Mouse (Mus musculus) heart, embryonic 10.5 days (tissue): ENCODE measurements at regions not wholly inside any gene's neighbourhood (a gene's known extent, or its start where the extent isn't known, plus 50 kb on each side); places are given as distances from the start of the nearest gene placed in this dataset.

Experiments
- DNase-seq: peaks from one replicate; pipeline ENCODE4 v3.0.0-alpha.2; 2017; ENCODE audit warnings: low spot score
- H3K27ac ChIP-seq: fragments of 300-500 bp; sonication (generic); 2 replicates; pipeline ENCODE4 v1.5.1; 2016; ENCODE audit warnings: mild to moderate bottlenecking
- H3K27me3 ChIP-seq: fragments of 300-500 bp; sonication (generic); 2 replicates; pipeline ENCODE4 v1.6.1; 2016; ENCODE audit warnings: mild to moderate bottlenecking; ENCODE audit not compliant: poor library complexity, insufficient read depth, severe bottlenecking
- H3K36me3 ChIP-seq: fragments of 300-500 bp; sonication (generic); 2 replicates; pipeline ENCODE4 v1.6.1; 2016; ENCODE audit warnings: mild to moderate bottlenecking, moderate library complexity
- H3K4me1 ChIP-seq: fragments of 300-500 bp; sonication (generic); 2 replicates; pipeline ENCODE4 v1.6.1; 2016; ENCODE audit warnings: mild to moderate bottlenecking
- H3K4me3 ChIP-seq: fragments of 300-500 bp; sonication (generic); 2 replicates; pipeline ENCODE4 v1.5.1; 2016; ENCODE audit warnings: mild to moderate bottlenecking, moderate library complexity
- H3K9me3 ChIP-seq: fragments of 300-500 bp; sonication (generic); 2 replicates; pipeline ENCODE4 v1.6.1; 2016; ENCODE audit warnings: mild to moderate bottlenecking, moderate library complexity
- WGBS: fragments of 180-500 bp; shearing (Covaris S2); methylation state at CpG from one replicate; pipeline ENCODE4 v1.1.7; 2016; 5-methylcytosine and 5-hydroxymethylcytosine counted together

DNA sequence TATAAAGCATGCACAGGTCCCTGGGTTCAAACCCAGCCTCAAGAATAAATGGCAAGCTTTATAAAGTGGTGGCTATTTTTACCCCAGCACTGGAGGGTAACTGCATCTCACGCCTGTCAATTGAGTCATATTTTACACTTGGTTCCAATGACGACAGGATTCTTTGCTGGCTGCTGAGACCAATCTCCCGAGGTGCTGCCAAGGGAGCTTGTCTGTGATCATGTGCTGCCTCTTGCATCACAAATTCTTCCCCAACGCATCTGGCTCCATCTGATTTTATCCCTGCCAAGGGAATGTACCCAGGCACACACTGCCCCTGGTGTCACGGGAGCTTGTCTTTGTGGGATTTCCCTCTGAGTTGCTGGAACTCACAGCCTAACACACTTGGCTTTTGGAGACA lies 486.8 kb downstream of the Zfp704 start:
- no peaks in the 10 kb centered on the region for H3K27me3 ChIP-seq
- no peak overlapping the region for H3K4me3 ChIP-seq
- peaks cover 6% of the 10 kb centered on the region; the same call in 1 of the 2 replicates for H3K4me1 ChIP-seq
- H3K36me3 ChIP-seq = no peaks in the 10 kb centered on the region
- DNase-seq = no peak
- WGBS = 43% methylated on average over 5 of the region's 5 CpGs
- peak overlapping the region; percentile 24; the same call in 1 of the 2 replicates for H3K27ac ChIP-seq
- no peaks in the 10 kb centered on the region for H3K9me3 ChIP-seq

DNA sequence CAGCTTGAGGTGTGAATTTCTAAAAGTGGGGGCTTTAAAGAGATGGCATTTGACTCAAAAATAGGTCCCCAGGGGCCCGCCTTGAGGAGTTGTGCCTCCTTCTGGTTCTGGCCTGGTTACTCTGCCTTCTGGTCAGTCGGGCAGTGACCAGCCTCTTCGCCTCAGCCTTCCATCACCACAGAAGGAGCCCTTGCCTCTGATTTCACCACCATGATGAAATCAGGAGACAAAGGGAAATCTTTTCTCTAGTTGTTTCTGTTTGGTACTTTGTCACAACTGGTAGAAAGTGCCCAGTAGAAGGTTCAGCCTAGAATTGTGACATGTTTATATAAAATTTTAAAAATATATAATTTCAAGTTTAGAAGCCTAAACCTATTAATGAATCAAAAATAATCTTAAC lies 492.0 kb downstream of the Zfp704 start:
- Histone ChIP-seq H3K27ac (no peak overlapping the region), H3K27me3 (no peaks in the 10 kb centered on the region), H3K4me3 (no peak overlapping the region), H3K9me3 (no peaks in the 10 kb centered on the region), H3K36me3 (no peaks in the 10 kb centered on the region), H3K4me1 (peaks cover 4% of the 10 kb centered on the region; the same call in 1 of the 2 replicates)
- WGBS = 85% methylated on average over 3 of the region's 3 CpGs
- no peak for DNase-seq

GRCm38 (mm10) chr3:9113410-9113809 lies 496.5 kb downstream of the Zfp704 start:
- peaks cover 17% of the 10 kb centered on the region; the same call in 1 of the 2 replicates for H3K4me1 ChIP-seq
- no peak overlapping the region for H3K27ac ChIP-seq
- no peak for DNase-seq
- no peaks in the 10 kb centered on the region for H3K36me3 ChIP-seq
- H3K9me3 ChIP-seq = no peaks in the 10 kb centered on the region
- H3K27me3 ChIP-seq = no peaks in the 10 kb centered on the region
- no peak overlapping the region for H3K4me3 ChIP-seq
- WGBS = 66% methylated on average over 5 of the region's 5 CpGs

DNA sequence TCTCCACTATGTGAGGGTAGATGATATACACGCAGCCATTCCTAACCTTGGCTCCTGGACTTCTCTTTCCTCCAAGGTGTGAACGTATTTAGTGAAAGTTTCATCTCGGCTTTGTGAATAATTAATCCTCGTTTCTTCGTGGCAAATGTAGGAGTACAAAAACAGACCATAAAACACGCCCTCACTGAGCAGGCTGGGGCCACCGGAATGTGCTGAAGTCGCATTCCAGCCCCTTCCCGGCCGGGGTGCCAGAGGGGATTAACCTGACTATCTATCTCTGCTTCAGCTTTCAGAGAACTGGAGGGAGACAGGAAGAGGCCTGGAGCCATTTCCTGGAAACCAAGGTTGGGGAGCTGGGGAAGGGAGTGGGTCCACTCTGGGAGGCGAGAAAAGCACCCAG lies 499.1 kb downstream of the Zfp704 start:
- H3K27me3 ChIP-seq = no peaks in the 10 kb centered on the region
- no peak overlapping the region for H3K4me3 ChIP-seq
- no peaks in the 10 kb centered on the region for H3K36me3 ChIP-seq
- H3K27ac ChIP-seq = peak overlapping the region; percentile 65
- DNase-seq = no peak
- no peaks in the 10 kb centered on the region for H3K9me3 ChIP-seq
- WGBS = 23% methylated on average over 11 of the region's 11 CpGs
- peaks cover 21% of the 10 kb centered on the region for H3K4me1 ChIP-seq

DNA sequence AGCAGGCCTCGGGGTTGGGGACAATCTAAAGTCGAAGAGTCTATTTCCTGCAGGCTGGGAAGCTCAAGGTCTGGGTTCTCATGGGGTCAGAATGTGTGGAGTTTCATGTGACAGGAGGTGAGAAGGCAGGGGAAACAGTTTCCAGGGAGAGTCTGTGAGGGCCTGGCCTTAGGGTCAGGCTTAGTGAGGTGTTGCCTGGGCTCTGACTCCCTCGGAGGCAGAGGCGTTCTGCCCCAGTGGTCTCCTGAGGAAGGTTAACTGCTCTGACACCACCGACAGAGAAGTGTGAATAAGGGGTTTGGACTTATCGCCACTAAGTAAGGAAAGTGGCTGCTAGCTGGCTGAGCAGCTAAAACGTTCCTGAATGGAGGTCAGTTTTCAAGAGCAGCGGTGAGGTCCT lies 499.9 kb downstream of the Zfp704 start:
- WGBS = 31% methylated on average over 8 of the region's 8 CpGs
- Histone ChIP-seq H3K4me3 (no peak overlapping the region), H3K36me3 (no peaks in the 10 kb centered on the region), H3K27me3 (no peaks in the 10 kb centered on the region), H3K9me3 (no peaks in the 10 kb centered on the region), H3K4me1 (peaks cover 28% of the 10 kb centered on the region), H3K27ac (no peak overlapping the region)
- DNase-seq = no peak

DNA sequence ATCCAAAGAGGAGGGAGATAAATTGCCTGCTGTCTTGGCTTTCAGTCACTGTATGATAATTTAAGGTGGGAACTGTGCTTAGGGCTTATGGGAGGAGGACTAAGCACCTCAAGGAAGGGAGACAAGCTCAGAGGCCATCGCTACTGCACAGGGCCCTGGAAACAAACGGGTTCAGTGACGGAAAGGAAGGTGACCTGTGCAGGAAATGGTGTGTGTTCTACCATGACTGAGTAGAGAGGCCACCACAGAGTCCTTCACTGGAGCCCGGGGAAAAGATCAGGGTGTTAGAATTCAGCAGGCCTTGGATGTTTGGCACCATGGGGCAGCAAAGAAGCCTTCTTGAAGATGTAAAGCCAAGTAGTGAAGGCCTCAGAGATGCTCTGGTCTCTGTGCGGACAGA lies 500.4 kb downstream of the Zfp704 start:
- 80% methylated on average over 5 of the region's 5 CpGs for WGBS
- no peak overlapping the region for H3K4me3 ChIP-seq
- H3K9me3 ChIP-seq = no peaks in the 10 kb centered on the region
- no peaks in the 10 kb centered on the region for H3K36me3 ChIP-seq
- H3K27me3 ChIP-seq = no peaks in the 10 kb centered on the region
- no peak overlapping the region for H3K27ac ChIP-seq
- peaks cover 29% of the 10 kb centered on the region for H3K4me1 ChIP-seq
- DNase-seq = no peak

GRCm38 (mm10) chr3:9107766-9108410 lies 502.0 kb downstream of the Zfp704 start:
- 79% methylated on average over 15 of the region's 15 CpGs for WGBS
- no peaks in the 10 kb centered on the region for H3K36me3 ChIP-seq
- H3K4me1 ChIP-seq = peaks cover 26% of the 10 kb centered on the region
- no peaks in the 10 kb centered on the region for H3K27me3 ChIP-seq
- H3K9me3 ChIP-seq = no peaks in the 10 kb centered on the region
- no peak for DNase-seq
- H3K4me3 ChIP-seq = no peak overlapping the region
- no peak overlapping the region for H3K27ac ChIP-seq

DNA sequence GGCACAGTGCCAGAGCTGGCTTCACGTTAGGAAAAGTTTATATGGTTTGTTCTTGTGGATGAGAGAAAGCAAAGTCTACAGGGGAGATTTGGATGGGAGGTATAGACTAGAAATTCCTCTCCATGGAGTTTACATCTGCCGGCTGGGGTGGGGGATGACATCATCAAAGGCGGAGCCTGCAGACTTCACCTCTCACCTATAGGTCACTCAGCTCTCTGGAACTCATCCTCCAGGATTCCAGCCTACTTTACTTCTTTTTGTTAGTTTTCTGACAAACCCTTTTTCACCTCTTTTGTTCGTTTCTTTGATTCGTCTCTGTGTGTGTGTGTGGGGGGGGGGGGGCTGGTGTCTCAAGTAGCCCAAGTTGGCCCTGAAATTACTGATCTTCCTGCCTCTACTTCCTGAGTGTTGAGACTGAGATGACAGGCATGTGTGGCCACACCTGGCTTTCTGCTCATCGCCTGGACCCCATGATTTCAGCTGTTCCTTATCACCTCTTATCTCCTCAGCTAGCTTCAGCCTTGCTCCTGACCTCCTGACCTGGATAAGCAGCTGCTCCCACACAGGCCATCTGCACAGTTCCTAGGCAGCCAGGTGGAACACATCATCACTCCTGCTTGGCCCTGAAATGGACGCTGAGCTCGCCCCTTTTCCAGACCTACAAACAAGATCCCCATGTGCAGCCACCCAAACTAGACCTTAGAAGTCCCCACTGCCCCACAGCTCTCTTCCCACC lies 504.5 kb downstream of the Zfp704 start:
- WGBS = 36% methylated on average over 8 of the region's 8 CpGs
- DNase-seq = peak; percentile 78
- Histone ChIP-seq H3K4me1 (peaks cover 17% of the 10 kb centered on the region), H3K27me3 (no peaks in the 10 kb centered on the region), H3K36me3 (no peaks in the 10 kb centered on the region), H3K9me3 (no peaks in the 10 kb centered on the region), H3K4me3 (no peak overlapping the region), H3K27ac (peak overlapping the region; percentile 59; the same call in 1 of the 2 replicates)

GRCm38 (mm10) chr3:9103456-9103855 lies 506.4 kb downstream of the Zfp704 start:
- 80% methylated on average over 6 of the region's 6 CpGs for WGBS
- no peaks in the 10 kb centered on the region for H3K9me3 ChIP-seq
- H3K27me3 ChIP-seq = no peaks in the 10 kb centered on the region
- no peak overlapping the region for H3K4me3 ChIP-seq
- H3K36me3 ChIP-seq = no peaks in the 10 kb centered on the region
- H3K4me1 ChIP-seq = peaks cover 12% of the 10 kb centered on the region
- no peak overlapping the region for H3K27ac ChIP-seq
- no peak for DNase-seq

GRCm38 (mm10) chr3:9101240-9101639 lies 508.6 kb downstream of the Zfp704 start:
- Histone ChIP-seq H3K4me3 (no peak overlapping the region), H3K27ac (no peak overlapping the region), H3K27me3 (no peaks in the 10 kb centered on the region), H3K36me3 (no peaks in the 10 kb centered on the region), H3K9me3 (no peaks in the 10 kb centered on the region), H3K4me1 (peaks cover 12% of the 10 kb centered on the region)
- no peak for DNase-seq
- WGBS = 67% methylated on average over 3 of the region's 3 CpGs

DNA sequence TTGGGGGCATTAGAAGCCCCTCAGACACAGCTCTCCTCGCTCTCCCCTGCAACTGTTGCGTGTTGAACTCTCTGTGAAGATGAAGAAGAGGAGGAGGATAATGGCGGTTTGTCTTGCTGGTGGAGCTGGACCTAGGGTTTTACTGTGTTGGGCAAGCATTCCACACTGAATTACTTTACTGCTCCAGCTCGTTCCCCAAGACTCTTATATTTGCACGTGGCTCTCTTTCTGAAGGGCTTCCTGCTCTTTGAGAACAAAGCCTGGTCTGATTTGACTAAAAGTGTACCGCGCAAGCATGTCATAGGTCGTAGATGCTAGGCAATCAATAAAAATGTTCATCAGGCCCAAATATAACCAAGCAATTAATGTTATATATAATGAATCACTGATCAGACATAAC lies 509.1 kb downstream of the Zfp704 start:
- H3K9me3 ChIP-seq = no peaks in the 10 kb centered on the region
- peaks cover 9% of the 10 kb centered on the region for H3K4me1 ChIP-seq
- H3K4me3 ChIP-seq = no peak overlapping the region
- no peaks in the 10 kb centered on the region for H3K27me3 ChIP-seq
- WGBS = 82% methylated on average over 8 of the region's 8 CpGs
- H3K27ac ChIP-seq = no peak overlapping the region
- DNase-seq = no peak
- H3K36me3 ChIP-seq = no peaks in the 10 kb centered on the region

GRCm38 (mm10) chr3:9098441-9098840 lies 511.4 kb downstream of the Zfp704 start:
- DNase-seq = no peak
- H3K27me3 ChIP-seq = no peaks in the 10 kb centered on the region
- no peak overlapping the region for H3K4me3 ChIP-seq
- H3K27ac ChIP-seq = no peak overlapping the region
- H3K9me3 ChIP-seq = no peaks in the 10 kb centered on the region
- no peaks in the 10 kb centered on the region for H3K4me1 ChIP-seq
- H3K36me3 ChIP-seq = no peaks in the 10 kb centered on the region
- 81% methylated on average over 10 of the region's 10 CpGs for WGBS

DNA sequence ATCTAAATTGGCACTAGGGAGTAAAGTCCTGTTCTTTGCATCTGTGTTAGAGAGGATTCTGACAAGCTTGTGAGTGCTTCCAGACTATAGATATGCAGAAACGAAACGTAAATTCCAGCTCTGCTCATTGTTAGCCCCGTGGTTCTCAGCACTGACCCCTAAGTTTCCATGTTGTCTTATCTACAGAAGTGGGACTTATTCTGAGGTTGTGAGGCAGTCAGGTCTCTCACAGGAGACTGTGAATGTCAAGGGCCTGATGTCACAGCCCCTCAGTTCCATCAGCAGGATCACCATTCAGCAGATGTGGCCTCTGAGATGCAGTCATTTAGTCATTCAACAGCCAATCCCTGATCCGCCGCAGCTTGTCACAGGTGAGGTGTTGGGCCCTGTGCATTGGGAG lies 525.8 kb downstream of the Zfp704 start:
- Histone ChIP-seq H3K4me3 (no peak overlapping the region), H3K27ac (no peak overlapping the region), H3K36me3 (no peaks in the 10 kb centered on the region), H3K9me3 (no peaks in the 10 kb centered on the region), H3K27me3 (no peaks in the 10 kb centered on the region), H3K4me1 (peaks cover 21% of the 10 kb centered on the region)
- 31% methylated on average over 5 of the region's 5 CpGs for WGBS
- DNase-seq = peak; percentile 87
